8 mouse cellular contexts compared by ENCODE assay signal in the genomic region with DNA sequence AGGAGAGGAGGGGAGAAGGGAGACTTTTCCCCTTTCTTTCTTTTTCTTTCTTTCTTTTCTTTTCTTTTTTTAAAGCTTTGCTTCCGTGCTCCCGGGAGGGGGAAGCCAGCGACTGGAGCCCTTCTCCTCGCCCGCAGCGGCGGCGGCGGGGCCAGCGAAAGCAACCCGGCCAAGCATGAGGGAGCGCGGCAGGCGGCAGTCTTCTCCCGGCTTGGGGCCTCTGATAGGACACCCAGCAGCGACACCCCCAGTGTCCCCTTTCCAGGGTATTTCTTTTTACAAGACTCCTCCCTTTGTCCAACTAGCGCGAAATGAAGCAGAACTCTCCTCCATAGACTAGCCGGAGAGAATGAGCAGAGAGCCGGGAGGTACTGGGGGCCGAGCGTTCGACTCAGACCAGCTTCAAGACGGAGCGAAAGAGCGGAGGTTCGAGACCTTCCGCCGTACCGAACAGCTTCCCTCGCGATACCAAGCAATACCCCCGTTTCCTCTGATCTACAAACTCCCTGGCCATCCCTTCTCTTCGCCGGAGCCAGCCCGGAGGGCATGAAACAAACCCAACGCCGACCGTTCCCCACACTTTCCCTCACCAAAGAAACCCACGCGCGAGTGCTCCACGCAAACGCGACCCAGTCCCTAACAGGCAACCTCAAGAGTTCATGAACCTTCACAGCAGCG. TPM values are rescaled to one million over a fixed set of nuclear protein-coding genes. Genes with fewer than 3 reads are reported as not detected.
DNase-seq lines count a peak whose midpoint lies in the region; ATAC-seq and TF ChIP-seq lines count a peak whose summit lies in the region.

No protein-coding gene starts in this region.

- H3K4me2 ChIP-seq in heart, postnatal 0 days (ENCODE audit: low read depth, low read length) = peak overlapping the region; percentile 79
- H3K4me2 ChIP-seq in limb, embryonic 13.5 days (replicated peaks) = peak overlapping the region; percentile 77
- H3K4me2 ChIP-seq in neural tube, embryonic 12.5 days (replicated peaks) = peak overlapping the region; percentile 61

- TF ChIP-seq CTCF in heart, postnatal 0 days (IDR thresholded peaks at IDR 0.05; ENCODE audit: low read depth) = peak; percentile 12; the same call in 1 of the 2 replicates

- under 1% methylated on average over 46 of the region's 46 CpGs for WGBS in embryonic facial prominence, embryonic 10.5 days
- WGBS in heart, postnatal 0 days = under 1% methylated on average over 46 of the region's 46 CpGs
- under 1% methylated on average over 46 of the region's 46 CpGs for whole genome bisulfite sequencing in limb, embryonic 13.5 days
- under 1% methylated on average over 46 of the region's 46 CpGs for WGBS in neural tube, embryonic 12.5 days

- H3K36me3 ChIP-seq in embryonic facial prominence, embryonic 10.5 days (replicated peaks) = peaks cover 28% of the 10 kb centered on the region
- H3K36me3 ChIP-seq in heart, postnatal 0 days (replicated peaks; ENCODE audit: control insufficient read depth, insufficient read depth, low read length) = no peaks in the 10 kb centered on the region
- no peaks in the 10 kb centered on the region for H3K36me3 ChIP-seq in limb, embryonic 13.5 days
- no peaks in the 10 kb centered on the region for H3K36me3 ChIP-seq in neural tube, embryonic 12.5 days

- no peaks in the 10 kb centered on the region for H3K9me3 ChIP-seq in embryonic facial prominence, embryonic 10.5 days
- H3K9me3 ChIP-seq in heart, postnatal 0 days (replicated peaks; ENCODE audit: control insufficient read depth, low read length) = no peaks in the 10 kb centered on the region
- no peaks in the 10 kb centered on the region for H3K9me3 ChIP-seq in limb, embryonic 13.5 days
- H3K9me3 ChIP-seq in neural tube, embryonic 12.5 days = no peaks in the 10 kb centered on the region

- peaks cover 87% of the 10 kb centered on the region for H3K4me1 ChIP-seq in embryonic facial prominence, embryonic 10.5 days
- H3K4me1 ChIP-seq in heart, postnatal 0 days (ENCODE audit: control insufficient read depth, insufficient read depth) = peaks cover 4% of the 10 kb centered on the region; the same call in 1 of the 2 replicates
- H3K4me1 ChIP-seq in limb, embryonic 13.5 days = peaks cover 38% of the 10 kb centered on the region
- H3K4me1 ChIP-seq in neural tube, embryonic 12.5 days = peaks cover 22% of the 10 kb centered on the region

- TF ChIP-seq EP300 in heart, postnatal 0 days (IDR thresholded peaks at IDR 0.05; ENCODE audit: low read depth) = no peak

- peak; percentile 61 for DNase-seq in thymus, postnatal 4 days
- no peak for DNase-seq in thymus, postnatal 0 days (ENCODE audit: low spot score)
- DNase-seq in embryonic facial prominence, embryonic 10.5 days (ENCODE audit: low spot score) = peak; percentile 61
- DNase-seq in heart, postnatal 0 days (ENCODE audit: low spot score) = peak; percentile 46
- no peak for DNase-seq in layer of hippocampus, postnatal 25 days (ENCODE audit: extremely low spot score in 1 of 2, low spot score in 1 of 2)
- no peak for DNase-seq in frontal cortex, postnatal 14 days (ENCODE audit: low spot score in 2 of 2)

- peak; percentile 54 for ATAC-seq in heart, postnatal 0 days (ENCODE audit: insufficient read depth, low read depth)
- ATAC-seq in limb, embryonic 13.5 days (ENCODE audit: low FRiP score, low read depth) = no peak
- ATAC-seq in neural tube, embryonic 12.5 days (ENCODE audit: low FRiP score, low read depth) = no peak

- peaks cover 100% of the 10 kb centered on the region for H3K27me3 ChIP-seq in embryonic facial prominence, embryonic 10.5 days (replicated peaks; ENCODE audit: low read depth, poor library complexity, severe bottlenecking)
- H3K27me3 ChIP-seq in heart, postnatal 0 days (ENCODE audit: control insufficient read depth, insufficient read depth, low read length) = peaks cover 99% of the 10 kb centered on the region
- peaks cover 68% of the 10 kb centered on the region for H3K27me3 ChIP-seq in limb, embryonic 13.5 days
- H3K27me3 ChIP-seq in neural tube, embryonic 12.5 days (replicated peaks) = peaks cover 91% of the 10 kb centered on the region

- H3K4me3 ChIP-seq in embryonic facial prominence, embryonic 10.5 days = peak overlapping the region; percentile 82
- H3K4me3 ChIP-seq in heart, postnatal 0 days (ENCODE audit: low read depth, low read length) = peak overlapping the region; percentile 56
- peak overlapping the region; percentile 77 for H3K4me3 ChIP-seq in limb, embryonic 13.5 days
- peak overlapping the region; percentile 48 for H3K4me3 ChIP-seq in neural tube, embryonic 12.5 days

- H3K27ac ChIP-seq in embryonic facial prominence, embryonic 10.5 days (replicated peaks) = peak overlapping the region; percentile 95
- H3K27ac ChIP-seq in heart, postnatal 0 days (ENCODE audit: low read depth) = no peak overlapping the region
- H3K27ac ChIP-seq in limb, embryonic 13.5 days = peak overlapping the region; percentile 88
- H3K27ac ChIP-seq in neural tube, embryonic 12.5 days = peak overlapping the region; percentile 15; the same call in 1 of the 2 replicates

- H3K9ac ChIP-seq in heart, postnatal 0 days (replicated peaks; ENCODE audit: low read depth, low read length) = peak overlapping the region; percentile 45
- H3K9ac ChIP-seq in limb, embryonic 13.5 days = peak overlapping the region; percentile 96
- peak overlapping the region; percentile 67 for H3K9ac ChIP-seq in neural tube, embryonic 12.5 days

RNA-seq across cellular contexts. Expression of a gene that starts 8.5 kb away (rescaled TPM):
- 11.2 and 13.3 TPM in 2 replicates for polyA plus RNA-seq in thymus, postnatal 0 days (2015; fragmentation: Nextera tagmentation; extraction: Ambion mirVana)
- 38.4 and 45.4 TPM in 2 replicates for polyA plus RNA-seq in embryonic facial prominence, embryonic 10.5 days (2016; fragmentation: Nextera tagmentation; extraction: Ambion mirVana)
- 0.15 TPM in 1 of 2 replicates, not detected in the other for total RNA-seq in heart, postnatal 0 days (2014; rRNA removed; ENCODE audit: low replicate concordance)
- polyA plus RNA-seq in heart, postnatal 0 days (2015; fragmentation: Nextera tagmentation; extraction: Ambion mirVana) = 0.18 and 0.38 TPM in 2 replicates
- 47.0 and 50.0 TPM in 2 replicates for polyA plus RNA-seq in limb, embryonic 13.5 days (2015; fragmentation: Nextera tagmentation; extraction: Ambion mirVana)
- 30.5 and 36.7 TPM in 2 replicates for polyA plus RNA-seq in neural tube, embryonic 12.5 days (2016; fragmentation: Nextera tagmentation; extraction: Ambion mirVana)
- total RNA-seq in layer of hippocampus, postnatal 25 days (2021) = not detected

Comparison
In these comparisons a context has a peak if more than half of its experiments do, and no peak if none do; other contexts are left out.
1. DNase-seq: peak in thymus, postnatal 4 days (single experiment), embryonic facial prominence, embryonic 10.5 days (single experiment) and heart, postnatal 0 days (single experiment); none in thymus, postnatal 0 days (single experiment), layer of hippocampus, postnatal 25 days (0 of 2) and frontal cortex, postnatal 14 days (0 of 2).
2. H3K9ac ChIP-seq: peak in every context shown above with its lines; median percentile 96 in limb, embryonic 13.5 days; 67 in neural tube, embryonic 12.5 days; 45 in heart, postnatal 0 days.
3. Peak in every context shown above with its lines, with median percentiles within 50 percentile points of each other: H3K4me3 ChIP-seq and H3K4me2 ChIP-seq.